Comparison of ENCODE assay signal across 27 mouse cellular contexts in genomic region chr8:116837991-116838390, GRCm38 (mm10).
A peak's percentile ranks its signal among the peaks of the same experiment; 100 is the strongest.
DNase-seq lines count a peak whose midpoint lies in the region; ATAC-seq lines count a peak whose summit lies in the region.
"Had no signal": no experiment of that assay in that cellular context is flagged by ENCODE, and none has a peak within 500 bp of the region (broad histone marks: within the 10 kb centered on the region; RNA-seq: fewer than 3 reads in every experiment).

No protein-coding gene starts in this region.

- peak; percentile 42 to 51 for DNase-seq in cerebellum, postnatal 10 days
- DNase-seq in cerebellum, postnatal 36 days: no peak
- no peak for DNase-seq in hindbrain, embryonic 14.5 days (ENCODE audit: low spot score)
- DNase-seq: adrenal gland, postnatal 10 days; adrenal gland, postnatal 36 days; B cell, adult 2 months; cerebellum, adult 11-12 months; cerebellum, adult 8-10 months; cerebellum, postnatal 25 days; embryo, embryonic 11 days; gastrocnemius, postnatal 10 days; gastrocnemius, postnatal 36 days; heart, adult 2 months; kidney, adult 11 months had no signal

- H3K27ac ChIP-seq in hindbrain, embryonic 16.5 days (ENCODE audit: low read depth, low read length): peak overlapping the region; percentile 16; the same call in 1 of the 2 replicates
- H3K27ac ChIP-seq in hindbrain, embryonic 14.5 days: no peak overlapping the region
- peak overlapping the region; percentile 10; the same call in 1 of the 2 replicates for H3K27ac ChIP-seq in midbrain, embryonic 16.5 days (ENCODE audit: low read length)
- H3K27ac ChIP-seq in midbrain, embryonic 13.5 days: no peak overlapping the region
- no peak overlapping the region for H3K27ac ChIP-seq in heart, embryonic 11.5 days (ENCODE audit: low read depth, low read length)
- H3K27ac ChIP-seq: embryonic facial prominence, embryonic 10.5 days; embryonic facial prominence, embryonic 13.5 days; forebrain, embryonic 12.5 days; heart, adult 2 months; heart, embryonic 10.5 days; hindbrain, embryonic 13.5 days; intestine, embryonic 15.5 days had no signal

- H3K4me3 ChIP-seq in hindbrain, embryonic 16.5 days (ENCODE audit: low read length): no peak overlapping the region
- H3K4me3 ChIP-seq in hindbrain, embryonic 14.5 days (replicated peaks; ENCODE audit: low read length): no peak overlapping the region
- no peak overlapping the region for H3K4me3 ChIP-seq in midbrain, embryonic 16.5 days (ENCODE audit: low read depth, low read length)
- H3K4me3 ChIP-seq in midbrain, embryonic 13.5 days (replicated peaks): no peak overlapping the region
- H3K4me3 ChIP-seq in heart, embryonic 11.5 days (ENCODE audit: low read depth, low read length): no peak overlapping the region
- H3K4me3 ChIP-seq: embryonic facial prominence, embryonic 10.5 days; embryonic facial prominence, embryonic 13.5 days; erythroblast, embryonic 14.5 days; forebrain, embryonic 12.5 days; heart, adult 2 months; heart, embryonic 10.5 days; hindbrain, embryonic 13.5 days; intestine, embryonic 15.5 days had no signal

- no peak overlapping the region for H3K4me2 ChIP-seq in hindbrain, embryonic 16.5 days (ENCODE audit: low read length)
- H3K4me2 ChIP-seq in hindbrain, embryonic 14.5 days (replicated peaks): no peak overlapping the region
- H3K4me2 ChIP-seq in midbrain, embryonic 16.5 days (ENCODE audit: low read length): no peak overlapping the region
- H3K4me2 ChIP-seq in midbrain, embryonic 13.5 days (replicated peaks): no peak overlapping the region
- no peak overlapping the region for H3K4me2 ChIP-seq in heart, embryonic 11.5 days
- H3K4me2 ChIP-seq: embryonic facial prominence, embryonic 13.5 days; forebrain, embryonic 12.5 days; hindbrain, embryonic 13.5 days; intestine, embryonic 15.5 days had no signal

- no peaks in the 10 kb centered on the region for H3K27me3 ChIP-seq in hindbrain, embryonic 16.5 days (replicated peaks; ENCODE audit: control insufficient read depth, insufficient read depth, low read length)
- no peaks in the 10 kb centered on the region for H3K27me3 ChIP-seq in hindbrain, embryonic 14.5 days (ENCODE audit: control insufficient read depth, insufficient read depth, low read length)
- H3K27me3 ChIP-seq in midbrain, embryonic 16.5 days (ENCODE audit: control insufficient read depth, insufficient read depth, low read depth, low read length): no peaks in the 10 kb centered on the region
- no peaks in the 10 kb centered on the region for H3K27me3 ChIP-seq in midbrain, embryonic 13.5 days
- no peaks in the 10 kb centered on the region for H3K27me3 ChIP-seq in heart, embryonic 11.5 days (ENCODE audit: control insufficient read depth, insufficient read depth, low read length)
- H3K27me3 ChIP-seq: embryonic facial prominence, embryonic 13.5 days; forebrain, embryonic 12.5 days; hindbrain, embryonic 13.5 days; intestine, embryonic 15.5 days had no signal

- H3K9ac ChIP-seq in hindbrain, embryonic 16.5 days (ENCODE audit: low read depth, low read length): no peak overlapping the region
- no peak overlapping the region for H3K9ac ChIP-seq in hindbrain, embryonic 14.5 days
- H3K9ac ChIP-seq in midbrain, embryonic 16.5 days (ENCODE audit: low read depth, low read length): no peak overlapping the region
- no peak overlapping the region for H3K9ac ChIP-seq in midbrain, embryonic 13.5 days (replicated peaks)
- H3K9ac ChIP-seq in heart, embryonic 11.5 days (ENCODE audit: low read depth, low read length): no peak overlapping the region
- H3K9ac ChIP-seq: embryonic facial prominence, embryonic 13.5 days; forebrain, embryonic 12.5 days; hindbrain, embryonic 13.5 days; intestine, embryonic 15.5 days had no signal

- H3K4me1 ChIP-seq in hindbrain, embryonic 16.5 days (ENCODE audit: control insufficient read depth, insufficient read depth, low read depth, low read length): peaks cover 3% of the 10 kb centered on the region; the same call in 1 of the 2 replicates
- no peaks in the 10 kb centered on the region for H3K4me1 ChIP-seq in hindbrain, embryonic 14.5 days (replicated peaks; ENCODE audit: control insufficient read depth, insufficient read depth, low read length)
- 0 out of 2 replicates have a peak, but pooled peaks cover 2% of the 10 kb centered on the region for H3K4me1 ChIP-seq in midbrain, embryonic 16.5 days (ENCODE audit: control insufficient read depth, insufficient read depth, low read length)
- H3K4me1 ChIP-seq in midbrain, embryonic 13.5 days (replicated peaks): peaks cover 3% of the 10 kb centered on the region; the same call in 1 of the 2 replicates
- H3K4me1 ChIP-seq in heart, embryonic 11.5 days (ENCODE audit: control insufficient read depth, insufficient read depth, low read length): no peaks in the 10 kb centered on the region
- H3K4me1 ChIP-seq: embryonic facial prominence, embryonic 10.5 days; embryonic facial prominence, embryonic 13.5 days; forebrain, embryonic 12.5 days; heart, embryonic 10.5 days; intestine, embryonic 15.5 days had no signal

- H3K9me3 ChIP-seq in hindbrain, embryonic 16.5 days (ENCODE audit: control insufficient read depth, low read length): no peaks in the 10 kb centered on the region
- no peaks in the 10 kb centered on the region for H3K9me3 ChIP-seq in hindbrain, embryonic 14.5 days (ENCODE audit: control insufficient read depth, low read length)
- no peaks in the 10 kb centered on the region for H3K9me3 ChIP-seq in midbrain, embryonic 16.5 days (replicated peaks; ENCODE audit: control insufficient read depth, low read length, poor library complexity, severe bottlenecking)
- no peaks in the 10 kb centered on the region for H3K9me3 ChIP-seq in midbrain, embryonic 13.5 days
- no peaks in the 10 kb centered on the region for H3K9me3 ChIP-seq in heart, embryonic 11.5 days (replicated peaks; ENCODE audit: control insufficient read depth, low read length)
- H3K9me3 ChIP-seq: embryonic facial prominence, embryonic 10.5 days; embryonic facial prominence, embryonic 13.5 days; forebrain, embryonic 12.5 days; heart, embryonic 10.5 days; hindbrain, embryonic 13.5 days; intestine, embryonic 15.5 days had no signal

- H3K36me3 ChIP-seq in hindbrain, embryonic 16.5 days (ENCODE audit: control insufficient read depth, insufficient read depth, low read length): no peaks in the 10 kb centered on the region
- no peaks in the 10 kb centered on the region for H3K36me3 ChIP-seq in hindbrain, embryonic 14.5 days (replicated peaks; ENCODE audit: control insufficient read depth, insufficient read depth)
- no peaks in the 10 kb centered on the region for H3K36me3 ChIP-seq in midbrain, embryonic 16.5 days (ENCODE audit: control insufficient read depth, insufficient read depth, low read length)
- no peaks in the 10 kb centered on the region for H3K36me3 ChIP-seq in midbrain, embryonic 13.5 days
- no peaks in the 10 kb centered on the region for H3K36me3 ChIP-seq in heart, embryonic 11.5 days (ENCODE audit: control insufficient read depth, insufficient read depth, low read length)
- H3K36me3 ChIP-seq: embryonic facial prominence, embryonic 10.5 days; embryonic facial prominence, embryonic 13.5 days; forebrain, embryonic 12.5 days; G1E; heart, embryonic 10.5 days; hindbrain, embryonic 13.5 days; intestine, embryonic 15.5 days had no signal

- 16% methylated on average over 2 of the region's 2 CpGs for WGBS in hindbrain, embryonic 16.5 days
- WGBS in hindbrain, embryonic 14.5 days: 35% methylated on average over 2 of the region's 2 CpGs
- WGBS in midbrain, embryonic 16.5 days: 17% methylated on average over 2 of the region's 2 CpGs
- WGBS in midbrain, embryonic 13.5 days: 56% methylated on average over 2 of the region's 2 CpGs
- WGBS in heart, embryonic 11.5 days (ENCODE audit: insufficient replicate concordance): 63% methylated on average over 2 of the region's 2 CpGs

- ATAC-seq in hindbrain, embryonic 16.5 days: no peak
- no peak for ATAC-seq in hindbrain, embryonic 14.5 days (ENCODE audit: low FRiP score)
- no peak for ATAC-seq in midbrain, embryonic 16.5 days
- ATAC-seq in midbrain, embryonic 13.5 days: no peak
- ATAC-seq in heart, embryonic 11.5 days (replicated peaks; ENCODE audit: insufficient number of reproducible peaks, low FRiP score, low TSS enrichment): no peak
- ATAC-seq: intestine, embryonic 15.5 days; Patski had no signal

Comparison
In these comparisons a context has a peak if more than half of its experiments do, and no peak if none do; other contexts are left out.
1. DNase-seq: peak in cerebellum, postnatal 10 days (2 of 2); none in cerebellum, postnatal 36 days (0 of 2) and hindbrain, embryonic 14.5 days (single experiment).
2. H3K27ac ChIP-seq: peak in hindbrain, embryonic 16.5 days (single experiment) and midbrain, embryonic 16.5 days (single experiment); none in hindbrain, embryonic 14.5 days (single experiment), midbrain, embryonic 13.5 days (single experiment) and heart, embryonic 11.5 days (single experiment).